Mouse (Mus musculus) cerebellum, postnatal 14 days (tissue): ENCODE results near the gene Kcnq1.

Experiments
- DNase-seq, 2 experiments: peaks; one replicate each; pipeline ENCODE4 v3.0.0; 2021; ENCODE audit warnings: mixed read lengths in 2 of 2

Kcnq1 gene

GRCm38 (mm10) chr7:143093847-143094246, 12.3 kb upstream of the Kcnq1 start:
- no peak for DNase-seq

GRCm38 (mm10) chr7:143094592-143095553, 11.3 kb upstream of the Kcnq1 start, which contains the start of gene Trpm5:
Gene Trpm5, minus strand, starts transcription at chr7:143094642.
- DNase-seq, result peak; percentile 77 to 85

GRCm38 (mm10) chr7:143095554-143095907, 10.6 kb upstream of the Kcnq1 start:
- DNase-seq, result no peak

DNA sequence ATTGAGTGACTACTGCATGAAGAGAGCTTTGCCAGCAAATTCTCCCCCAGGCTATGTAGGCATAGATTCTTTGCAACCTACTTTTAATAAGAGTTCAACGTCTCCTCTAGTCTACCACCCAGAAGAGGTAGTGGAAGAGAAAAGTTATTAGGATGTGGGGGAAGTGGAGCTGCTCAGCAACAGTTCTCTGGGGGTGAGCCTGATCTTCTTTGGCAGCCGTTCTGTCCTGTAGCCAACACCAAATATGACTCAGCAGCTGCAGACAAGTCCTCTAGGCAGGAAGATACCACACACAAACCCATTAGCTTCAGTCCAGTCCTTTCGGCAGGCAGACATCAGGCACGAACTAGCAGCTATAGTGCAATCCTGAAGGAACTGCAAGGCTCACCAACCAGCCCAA, 5.4 kb upstream of the Kcnq1 start:
- DNase-seq, result no peak

DNA sequence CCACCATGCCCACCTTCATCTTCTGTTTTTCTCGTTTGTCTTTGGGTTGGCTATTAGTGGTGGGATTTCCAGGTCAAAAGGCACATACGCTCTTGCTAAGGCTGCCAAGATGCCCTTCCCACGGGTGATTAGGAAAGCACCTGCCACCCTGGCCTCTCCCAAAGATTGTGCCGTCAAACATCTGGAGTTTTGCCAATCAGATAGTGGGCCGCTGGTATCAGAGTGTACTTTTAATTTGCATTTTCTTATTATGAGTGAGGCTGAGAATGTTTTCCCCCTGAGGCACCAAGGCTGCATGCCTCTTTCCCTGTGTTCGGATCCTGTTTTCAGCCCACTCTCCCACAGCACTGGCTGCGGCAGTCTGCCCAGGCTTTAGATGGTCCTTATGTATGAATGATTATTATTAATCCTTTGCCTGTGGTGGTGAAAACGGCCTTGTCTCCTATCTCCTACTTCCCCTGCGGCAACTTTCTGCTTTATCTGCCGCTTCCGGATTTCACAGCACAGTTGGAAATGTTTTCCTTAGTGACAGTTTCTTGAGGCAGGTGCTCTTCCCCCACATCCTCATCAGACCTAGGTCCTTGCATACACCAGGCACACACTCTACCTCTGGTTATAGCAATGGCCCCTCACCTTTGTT, 784 bp upstream of the Kcnq1 start:
- no peak for DNase-seq

- DNase-seq, result no peak
Observed at GRCm38 (mm10) chr7:143106672-143107465, 707 bp downstream of the Kcnq1 start.

GRCm38 (mm10) chr7:143108200-143108599, 2.0 kb downstream of the Kcnq1 start:
- DNase-seq, result peak; percentile 62 to 76

- no peak for DNase-seq
Observed at GRCm38 (mm10) chr7:143108996-143109660, 3.0 kb downstream of the Kcnq1 start.

GRCm38 (mm10) chr7:143109696-143110095, 3.5 kb downstream of the Kcnq1 start:
- no peak for DNase-seq

GRCm38 (mm10) chr7:143110803-143111202, 4.6 kb downstream of the Kcnq1 start:
- DNase-seq, result no peak

DNA sequence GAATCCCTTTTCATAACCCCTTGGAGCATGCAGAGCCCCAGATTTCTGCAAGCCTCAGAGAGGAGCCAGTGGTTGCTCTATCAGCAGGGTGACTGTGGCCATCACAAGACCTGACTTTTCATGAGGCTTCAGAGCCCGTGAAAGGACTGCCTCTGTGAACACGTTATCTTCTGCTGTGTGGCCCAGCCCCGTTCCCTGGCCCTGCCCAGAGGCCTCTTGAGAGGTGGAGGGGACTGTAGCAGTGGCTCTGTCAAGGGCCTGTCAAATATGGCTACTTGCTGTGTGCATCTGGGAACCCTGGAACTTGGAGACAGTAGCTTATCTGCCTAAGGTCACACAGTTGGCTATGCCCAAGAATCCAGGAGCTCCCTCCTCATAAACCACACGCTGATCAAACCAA, 5.6 kb downstream of the Kcnq1 start:
- DNase-seq, result no peak

DNA sequence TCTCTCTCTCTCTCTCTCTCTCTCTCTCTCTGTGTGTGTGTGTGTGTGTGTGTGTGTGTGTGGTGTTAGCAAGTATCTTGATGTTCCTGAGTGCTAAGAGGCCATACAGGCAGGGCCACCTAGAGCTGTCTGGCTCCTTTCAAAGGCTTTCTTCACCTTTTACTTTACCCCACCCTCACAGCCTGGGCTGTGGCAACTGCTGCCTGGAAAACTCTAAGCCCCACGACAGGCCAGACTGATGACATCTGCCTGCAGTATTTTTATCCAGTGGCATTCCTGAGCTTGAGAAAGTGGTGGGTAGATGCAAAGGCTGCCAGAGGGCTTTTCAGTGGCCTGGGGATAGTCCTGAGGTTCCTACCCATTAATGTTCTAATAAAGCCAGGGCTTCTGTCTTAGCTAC, 6.2 kb downstream of the Kcnq1 start:
- DNase-seq, result no peak

GRCm38 (mm10) chr7:143114773-143115172, 8.6 kb downstream of the Kcnq1 start:
- DNase-seq, result no peak

- DNase-seq, result no peak
Observed at GRCm38 (mm10) chr7:143116521-143116920, 10.4 kb downstream of the Kcnq1 start.

DNA sequence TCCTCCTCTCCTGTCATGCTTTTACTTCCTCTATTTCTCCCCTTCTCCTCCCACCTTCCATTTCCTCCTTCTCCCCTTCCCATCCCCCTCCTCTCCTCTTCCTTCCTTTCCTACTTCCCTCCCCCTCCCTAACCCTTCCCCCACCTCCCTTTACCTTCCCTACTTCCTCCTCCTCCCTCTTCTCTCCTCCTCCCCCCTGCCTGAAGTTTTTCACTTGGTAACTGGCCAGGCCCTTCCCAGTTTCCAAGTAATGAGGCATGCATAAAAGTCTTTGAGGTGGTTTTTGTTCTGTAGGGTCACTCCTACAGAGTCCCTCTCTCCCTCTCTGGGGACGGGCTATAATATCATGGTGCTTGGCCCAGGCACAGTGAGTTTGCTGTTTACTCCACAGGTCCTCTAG, 13.2 kb downstream of the Kcnq1 start:
- no peak for DNase-seq

- no peak for DNase-seq
Observed at GRCm38 (mm10) chr7:143119826-143120225, 13.7 kb downstream of the Kcnq1 start.

DNA sequence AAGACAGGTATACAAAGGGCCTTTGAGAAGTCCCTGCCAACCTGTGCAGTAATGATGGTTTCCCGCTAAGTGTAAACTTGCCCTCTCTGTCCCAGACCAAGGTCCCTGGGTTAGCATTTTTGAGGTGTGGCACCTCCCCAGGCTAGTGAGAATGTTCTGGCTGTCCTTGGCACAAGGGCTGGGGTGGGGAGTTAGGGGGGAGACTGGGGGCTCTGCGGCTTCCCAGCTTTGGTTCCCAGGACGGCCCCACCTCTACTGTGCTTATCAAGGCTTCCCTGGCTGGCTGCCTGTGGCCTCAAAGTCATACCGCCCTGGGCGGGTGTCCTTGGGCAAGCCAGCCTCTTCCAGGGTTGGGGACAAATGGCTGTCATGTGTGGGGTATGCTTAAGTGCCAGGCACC, 16.0 kb downstream of the Kcnq1 start:
- DNase-seq, result no peak

GRCm38 (mm10) chr7:143123876-143124669, 17.9 kb downstream of the Kcnq1 start:
- peak; percentile 93 to 95 for DNase-seq

DNA sequence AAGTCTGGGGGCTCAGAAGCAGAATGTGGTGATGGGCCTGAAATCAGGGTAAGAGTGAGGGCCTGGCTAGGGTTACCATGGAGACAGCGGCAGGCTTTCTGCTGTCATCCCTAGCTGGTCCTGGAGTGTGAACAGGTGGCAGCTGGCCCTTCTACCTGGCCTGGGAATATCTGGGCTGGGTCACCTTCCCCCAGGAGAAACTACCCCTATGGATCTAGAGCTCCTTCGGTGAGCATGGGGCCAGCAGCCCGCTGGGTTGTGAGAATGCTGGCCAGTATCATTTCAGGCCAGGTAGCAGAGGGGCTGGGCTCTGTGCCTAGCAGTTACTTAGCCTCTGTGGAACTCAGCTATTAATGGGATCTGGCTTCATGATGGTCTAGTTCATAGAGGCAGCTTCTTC, 18.7 kb downstream of the Kcnq1 start:
- DNase-seq, result peak; percentile 57 to 77

DNA sequence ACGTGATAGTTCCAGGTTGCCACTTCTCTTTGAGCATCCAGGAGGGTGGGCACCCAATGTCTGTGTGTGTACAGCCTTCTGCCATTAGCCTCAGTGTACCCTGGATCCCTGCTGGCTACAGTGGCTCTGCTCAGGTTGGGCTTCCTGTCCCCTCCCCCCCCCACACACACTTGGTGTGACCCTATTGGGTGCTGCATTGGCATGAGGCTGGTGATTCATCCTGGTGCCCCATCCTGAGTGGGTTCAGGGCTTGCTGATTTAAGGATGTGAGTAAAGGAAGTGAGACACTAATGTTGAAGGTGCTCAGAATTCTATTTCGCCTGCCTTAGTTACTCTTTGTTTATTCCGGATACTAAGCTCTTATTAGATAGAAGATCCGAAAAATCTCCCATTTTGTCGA, 26.7 kb downstream of the Kcnq1 start:
- no peak for DNase-seq

GRCm38 (mm10) chr7:143136125-143136524, 30.0 kb downstream of the Kcnq1 start:
- no peak for DNase-seq

DNA sequence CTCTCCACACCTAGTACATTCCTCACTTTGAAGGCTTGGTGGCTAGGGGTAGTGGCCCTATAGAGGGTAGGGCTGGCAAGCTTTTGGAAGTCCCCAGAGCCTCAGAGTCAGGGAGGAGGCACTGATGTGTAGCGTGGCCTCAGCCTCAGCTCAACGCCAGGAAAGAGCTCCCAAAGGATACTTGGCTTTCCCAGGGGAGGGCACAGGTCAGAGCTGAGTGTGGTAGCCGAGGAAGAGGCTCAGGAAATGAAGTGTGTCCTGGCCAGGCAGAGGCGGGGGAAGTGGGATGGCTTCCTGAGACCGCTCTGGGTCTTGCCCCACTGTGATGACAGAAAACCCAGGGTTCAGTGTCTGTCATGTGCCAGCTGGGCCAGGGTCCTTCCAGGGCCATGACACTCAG, 30.4 kb downstream of the Kcnq1 start:
- no peak for DNase-seq
